Mouse (Mus musculus): ENCODE measurements around the gene Ino80. TPM values are rescaled to one million over a fixed set of nuclear protein-coding genes. Genes with fewer than 3 reads are reported as not detected.
"Not testable (repeated sequence)": the region's sequence is repeated elsewhere in the genome, so short reads cannot be mapped to it uniquely, and the experiment has no call there.

Ino80 gene
- total RNA-seq (2021) = 10 to 100 TPM; 18.0 TPM
- long read RNA-seq, experiment 1, partial matches to known transcripts = 1 of 3 reads
- long read RNA-seq, experiment 1, other reads (novel, unspliced or antisense) = 2 of 3 reads
- long read RNA-seq, experiment 2, partial matches to known transcripts = 4 of 4 reads
- long read RNA-seq, experiment 2, other reads (novel, unspliced or antisense) = 0 of 4 reads

- peak; percentile 96 to 98 for DNase-seq (ENCODE audit: low spot score in 2 of 2)
These were observed at the start of gene Ino80 for GRCm38 (mm10) chr2:119477571-119478396. Gene Ino80, minus strand, starts transcription at chr2:119477687.

- no peak for DNase-seq (ENCODE audit: low spot score in 2 of 2)
These were observed 47.9 kb upstream of the Ino80 start for GRCm38 (mm10) chr2:119525422-119525821.

GRCm38 (mm10) chr2:119523836-119524235, 46.3 kb upstream of the Ino80 start:
- no peak for DNase-seq (ENCODE audit: low spot score in 2 of 2)

DNA sequence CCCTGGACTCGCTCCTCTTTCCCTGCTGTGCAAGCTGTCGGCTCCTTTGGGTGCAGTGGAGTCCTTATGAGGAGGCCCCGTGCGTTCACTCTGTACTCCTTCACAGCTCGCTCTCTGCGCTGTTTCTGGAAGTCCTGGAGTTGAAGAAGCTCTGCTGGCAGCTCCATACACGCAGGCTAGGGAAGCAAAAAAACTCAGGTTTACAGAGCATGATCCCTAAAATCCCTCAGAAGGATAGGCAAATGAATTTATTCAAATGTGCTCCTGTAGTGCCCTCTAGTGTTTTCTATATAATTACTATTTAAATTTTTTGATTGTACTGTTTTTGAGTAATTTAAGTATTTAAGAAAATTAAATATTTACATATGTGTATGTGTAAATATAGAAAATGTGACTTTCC, 43.1 kb upstream of the Ino80 start:
- no peak for DNase-seq (ENCODE audit: low spot score in 2 of 2)

DNA sequence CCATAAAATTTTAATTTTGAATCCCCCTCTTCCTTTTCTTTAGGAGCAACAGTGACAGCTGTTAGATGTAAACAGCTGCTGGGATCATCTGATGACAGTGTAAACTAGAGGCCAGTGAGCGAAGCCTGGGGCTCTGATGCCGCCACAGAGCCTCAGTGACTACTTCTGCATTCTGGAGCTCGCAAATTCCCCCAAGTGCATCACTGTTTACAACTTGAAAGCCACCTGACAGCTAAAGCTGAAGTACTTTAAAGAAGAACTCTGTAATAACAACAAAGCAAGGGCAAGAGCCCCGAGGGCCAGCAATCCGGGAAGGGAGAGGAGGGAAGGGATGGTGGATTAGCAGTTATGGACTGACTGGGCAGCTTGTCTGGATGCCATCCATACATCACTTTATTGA, 39.3 kb upstream of the Ino80 start:
- DNase-seq (ENCODE audit: low spot score in 2 of 2) = no peak

- no peak for DNase-seq (ENCODE audit: low spot score in 2 of 2)
These were observed 36.6 kb upstream of the Ino80 start for GRCm38 (mm10) chr2:119514026-119514522.

DNA sequence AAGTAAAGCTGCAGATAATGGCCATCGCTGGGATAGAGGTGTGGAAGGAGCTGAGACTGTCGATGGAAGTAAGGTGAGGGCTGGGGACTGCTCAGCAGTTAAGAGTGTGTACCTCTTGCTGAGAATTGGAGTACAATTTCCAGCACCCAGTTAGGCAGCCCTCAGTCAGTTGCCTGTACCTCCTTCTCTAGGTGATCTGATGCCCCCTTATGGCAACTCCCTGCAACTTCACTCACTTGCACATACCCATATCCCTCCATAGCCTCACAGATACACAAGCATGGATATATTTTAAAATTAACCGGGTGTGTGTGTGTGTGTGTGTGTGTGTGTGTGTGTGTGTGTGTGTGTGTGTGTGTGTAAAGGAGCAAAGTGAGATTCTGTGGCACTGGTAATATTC, 34.8 kb upstream of the Ino80 start:
- DNase-seq (ENCODE audit: low spot score in 2 of 2) = no peak

DNA sequence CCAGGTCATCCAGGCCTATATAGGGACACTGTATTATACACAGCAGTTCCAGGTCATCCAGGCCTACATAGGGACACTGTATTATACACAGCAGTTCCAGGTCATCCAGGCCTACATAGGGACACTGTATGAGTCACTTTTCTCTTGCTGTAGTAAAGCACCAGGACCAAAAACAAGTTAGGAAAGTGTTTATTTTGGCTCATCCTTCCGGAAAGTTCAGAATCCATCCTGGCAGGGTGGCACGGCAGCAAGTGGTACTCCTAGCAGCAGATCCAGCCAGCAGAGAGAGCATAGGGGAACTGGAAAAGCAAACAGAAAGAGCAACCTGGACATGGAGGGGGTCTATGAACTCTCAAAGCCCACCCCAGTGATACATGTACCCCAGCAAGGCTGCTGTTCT, 33.4 kb upstream of the Ino80 start:
- no peak for DNase-seq (ENCODE audit: low spot score in 2 of 2)

DNA sequence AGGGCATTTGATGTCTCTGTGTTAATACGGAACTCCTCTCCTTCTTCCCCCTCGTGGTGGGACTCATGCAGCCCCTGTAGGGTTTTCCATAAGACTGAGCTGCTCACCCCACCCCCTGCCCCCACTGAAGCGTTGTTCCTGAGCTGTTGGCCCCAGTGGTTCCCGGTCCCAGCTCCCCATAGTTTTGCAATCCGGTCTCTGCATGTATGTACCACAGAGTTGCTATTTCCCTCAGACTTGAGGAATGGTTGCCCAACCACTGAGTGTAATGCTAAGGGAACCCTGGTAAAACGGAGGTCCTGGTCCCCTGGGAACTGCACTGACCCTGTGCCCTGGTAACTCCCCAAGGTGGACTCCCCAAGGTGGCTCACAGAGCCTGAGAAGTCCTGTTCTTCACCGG, 31.0 kb upstream of the Ino80 start:
- not testable (repeated sequence) for DNase-seq (ENCODE audit: low spot score in 2 of 2)

GRCm38 (mm10) chr2:119507108-119507507, 29.6 kb upstream of the Ino80 start:
- DNase-seq (ENCODE audit: low spot score in 2 of 2) = no peak

DNA sequence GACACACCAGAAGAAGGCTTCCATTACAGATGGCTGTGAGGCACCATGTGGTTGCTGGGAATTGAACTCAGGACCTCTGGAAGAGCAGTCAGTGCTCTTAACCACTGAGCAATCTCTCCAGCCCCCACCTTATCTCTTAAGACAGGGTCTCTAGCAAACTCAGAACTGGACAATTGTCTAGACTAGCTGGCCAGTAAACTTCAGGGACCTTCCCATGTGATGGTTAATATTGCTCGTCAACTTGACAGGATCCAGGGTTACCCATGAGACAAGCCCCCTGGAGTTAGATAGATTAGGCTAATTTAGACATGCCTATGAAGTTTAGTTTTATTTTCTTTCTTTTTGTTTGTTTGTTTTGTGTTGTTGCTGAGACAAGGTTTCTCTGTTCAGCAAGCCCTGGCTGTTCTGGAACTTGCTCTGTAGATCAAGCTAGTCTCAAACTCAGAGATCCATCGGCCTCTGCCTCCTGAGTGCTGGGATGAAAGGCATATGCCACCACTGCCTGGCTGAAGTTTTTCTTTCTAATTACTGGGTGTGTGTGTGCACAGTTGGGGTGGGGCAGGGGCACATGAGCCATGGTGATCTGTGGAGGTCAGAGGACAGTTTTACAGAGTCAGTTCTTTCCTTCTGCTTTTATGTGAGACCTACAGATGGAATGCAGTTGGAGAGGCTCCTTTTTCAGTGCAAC, 23.6 kb upstream of the Ino80 start:
- DNase-seq (ENCODE audit: low spot score in 2 of 2) = no peak

- no peak for DNase-seq (ENCODE audit: low spot score in 2 of 2)
These were observed 21.4 kb upstream of the Ino80 start for GRCm38 (mm10) chr2:119498859-119499258.

GRCm38 (mm10) chr2:119496082-119496481, 18.6 kb upstream of the Ino80 start:
- DNase-seq (ENCODE audit: low spot score in 2 of 2) = no peak

DNA sequence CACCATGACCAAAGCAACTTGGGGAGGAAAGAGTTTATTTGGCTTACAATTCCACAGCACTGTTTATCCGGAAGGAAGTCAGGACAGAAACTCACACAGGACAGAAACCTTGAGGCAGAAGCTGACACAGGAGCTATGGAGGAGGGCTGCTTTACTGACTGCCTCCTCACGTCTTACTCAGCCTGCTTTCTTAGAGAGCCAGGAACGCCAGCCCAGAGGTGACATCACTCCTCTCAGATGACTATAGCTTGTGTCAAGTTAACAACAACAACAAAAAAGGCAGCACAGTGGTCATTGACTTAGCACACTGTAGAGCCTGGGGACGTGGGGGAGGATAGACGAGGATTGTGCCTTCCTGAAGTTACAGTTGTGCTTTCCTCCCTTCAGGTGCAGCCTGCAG, 14.5 kb upstream of the Ino80 start:
- DNase-seq (ENCODE audit: low spot score in 2 of 2) = no peak

- no peak for DNase-seq (ENCODE audit: low spot score in 2 of 2)
These were observed 9.0 kb upstream of the Ino80 start for GRCm38 (mm10) chr2:119486488-119486887.

DNA sequence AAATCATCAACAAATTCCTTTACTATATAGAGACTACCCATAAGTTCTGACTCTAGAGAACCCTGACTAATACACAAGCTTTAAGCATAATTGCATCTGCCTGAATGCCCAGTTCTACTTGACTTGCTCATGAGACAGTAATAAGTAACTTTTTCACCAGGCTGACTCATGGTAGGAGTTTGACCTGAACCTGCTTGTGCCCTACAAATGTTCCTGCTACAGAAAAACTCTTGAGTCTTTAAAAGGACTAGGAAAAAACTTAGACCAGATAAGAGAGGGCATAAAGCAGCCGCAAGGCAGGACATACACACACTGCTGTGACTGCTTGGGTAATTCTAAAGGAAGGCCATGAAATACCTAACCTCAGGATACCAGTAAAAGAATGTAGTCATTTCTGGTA, 4.8 kb upstream of the Ino80 start:
- no peak for DNase-seq (ENCODE audit: low spot score in 2 of 2)

DNA sequence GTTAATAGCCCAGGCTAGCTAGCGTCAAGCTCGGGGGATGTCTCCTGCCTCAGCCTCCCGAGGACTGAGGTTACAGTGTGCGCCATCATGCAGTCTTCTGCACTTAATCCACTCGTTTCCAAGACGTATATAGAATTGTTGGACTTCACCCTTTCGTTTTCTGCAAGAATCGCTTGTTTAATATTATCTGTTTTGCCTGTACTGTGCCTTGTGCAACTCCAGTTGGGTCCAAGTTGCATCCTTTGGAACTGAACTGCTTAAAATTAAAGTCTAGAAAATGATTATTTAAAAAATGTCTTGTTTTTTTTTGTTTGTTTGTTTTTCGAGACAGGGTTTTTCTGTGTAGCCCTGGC, 886 bp upstream of the Ino80 start:
- no peak for DNase-seq (ENCODE audit: low spot score in 2 of 2)

DNA sequence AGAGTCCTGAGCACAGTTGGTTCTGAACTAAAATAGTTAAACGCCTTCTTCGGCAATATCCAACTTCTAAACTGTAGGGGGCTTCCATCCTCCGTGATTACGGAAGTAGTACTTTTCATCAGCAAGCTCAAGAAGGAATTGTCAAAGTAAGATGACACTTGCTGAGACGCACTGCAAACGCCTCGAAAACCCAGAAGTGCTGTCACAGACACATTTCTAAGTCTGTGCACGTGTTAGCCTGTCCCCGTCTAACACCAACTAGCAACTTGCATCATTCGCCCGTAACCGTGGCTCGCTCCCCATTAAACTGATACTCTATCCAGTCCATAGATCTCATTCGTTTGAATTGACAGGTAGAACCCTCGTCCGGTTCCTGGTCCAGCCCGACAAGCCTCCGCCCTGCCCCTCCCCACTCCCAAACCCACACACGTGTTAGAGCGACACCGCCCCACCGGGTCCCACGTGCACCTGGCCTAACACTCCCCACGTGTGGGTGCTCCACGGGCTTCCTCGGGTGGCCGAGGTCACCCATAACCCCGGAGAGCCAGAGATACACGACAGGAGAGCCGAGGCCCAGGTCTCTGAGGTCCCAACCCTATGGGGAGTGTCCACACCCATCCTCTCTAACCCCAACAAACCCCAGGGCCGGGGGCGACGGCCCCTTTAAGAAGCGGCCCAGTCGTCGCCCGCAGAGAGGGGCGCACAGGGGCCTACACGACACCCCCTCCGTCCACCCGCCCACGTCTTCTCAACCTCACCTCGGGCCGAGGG, 681 bp downstream of the Ino80 start:
- peak; percentile 37 to 68 for DNase-seq (ENCODE audit: low spot score in 2 of 2)

DNA sequence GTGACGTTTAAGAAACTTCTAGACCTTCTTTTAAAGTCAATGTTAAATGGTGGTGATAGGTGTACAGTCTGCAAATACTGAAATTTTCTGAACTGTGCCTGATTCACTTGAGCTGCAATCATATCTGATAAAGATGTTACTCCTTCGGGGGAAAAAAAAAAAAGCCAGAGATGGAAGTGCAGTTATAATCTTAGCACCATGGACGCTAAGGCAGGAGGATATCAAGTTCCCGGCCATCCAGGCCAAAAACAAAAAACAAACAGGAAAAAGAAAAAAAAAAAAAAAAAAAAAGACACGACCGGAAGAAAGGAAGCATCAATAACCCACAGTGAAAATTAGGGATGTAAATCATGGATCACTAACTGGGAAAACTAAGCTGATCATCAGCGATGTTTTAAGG, 1.3 kb downstream of the Ino80 start:
- DNase-seq (ENCODE audit: low spot score in 2 of 2) = no peak

DNA sequence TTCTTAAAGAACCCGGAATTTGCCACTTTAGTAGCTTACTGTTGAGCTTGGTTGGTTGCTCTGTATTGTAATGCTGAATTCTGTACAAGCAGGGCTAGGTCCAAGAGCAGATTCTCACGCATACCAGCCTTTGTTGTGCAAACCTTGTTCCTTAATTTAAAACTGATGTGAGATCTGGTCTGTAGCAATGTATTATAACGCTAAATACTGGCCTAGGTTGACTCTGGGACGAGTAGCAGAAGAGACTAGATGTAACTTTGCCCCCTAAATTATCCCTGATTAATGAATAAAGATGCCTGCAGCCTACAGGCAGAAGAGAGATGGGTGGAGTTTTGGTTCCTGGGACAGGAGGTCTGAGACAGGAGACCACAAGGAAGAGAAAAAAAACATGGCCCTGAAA, 13.5 kb downstream of the Ino80 start:
- no peak for DNase-seq (ENCODE audit: low spot score in 2 of 2)

DNA sequence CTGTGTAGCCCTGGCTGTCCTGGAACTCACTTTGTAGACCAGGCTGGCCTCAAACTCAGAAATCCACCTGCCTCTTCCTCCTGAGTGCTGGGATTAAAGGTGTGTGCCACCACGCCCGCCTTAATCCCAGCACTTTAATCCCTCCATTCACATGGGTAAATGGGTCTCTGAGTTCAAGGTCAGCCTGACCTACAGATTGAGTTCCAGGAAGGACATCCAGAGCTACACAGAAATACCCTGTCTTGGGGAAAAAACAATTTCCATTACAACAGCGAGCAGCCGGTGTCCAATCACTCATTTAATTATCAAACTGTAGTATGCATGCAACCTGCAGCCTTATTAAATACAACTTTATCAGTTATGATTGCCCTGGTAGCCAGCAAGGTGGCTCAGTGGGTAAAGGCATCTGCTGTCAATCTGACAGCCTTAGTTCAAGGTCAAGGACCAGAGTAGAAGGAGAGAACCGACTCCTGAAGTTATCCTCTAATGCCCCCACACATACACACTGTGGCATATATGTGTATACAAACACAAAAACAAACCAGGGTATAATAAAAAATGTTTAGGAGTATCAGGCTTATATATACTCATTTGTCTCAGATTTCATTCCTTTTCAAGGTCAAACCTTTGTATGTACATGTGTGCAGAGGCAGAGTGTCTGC, 14.2 kb downstream of the Ino80 start:
- no peak for DNase-seq (ENCODE audit: low spot score in 2 of 2)
